Mouse (Mus musculus) liver, embryonic 14.5 days (tissue): Measurements from ENCODE around the gene Ppm1k. TPM values are rescaled to one million over a fixed set of nuclear protein-coding genes. Genes with fewer than 3 reads are reported as not detected.
A peak's percentile ranks its signal among the peaks of the same experiment; 100 is the strongest.
"Not testable (repeated sequence)": the region's sequence is repeated elsewhere in the genome, so short reads cannot be mapped to it uniquely, and the experiment has no call there.

Source experiments
- ATAC-seq: fragments of 200-750 bp; cut with Nextera tagmentation; 2 replicates; pipeline ENCODE4 v1.8.0; 2017; ENCODE audit warnings: moderate number of reproducible peaks, mild to moderate bottlenecking, moderate library complexity; ENCODE audit not compliant: insufficient read depth
- DNase-seq, 3 experiments: peaks; one replicate each; pipeline ENCODE4 v3.0.0-alpha.2; 2012 to 2013; ENCODE audit warnings: low read depth in 3 of 3, low spot score in 3 of 3
- H3K27ac ChIP-seq: fragments of 300-500 bp; sonication (generic); 2 replicates; pipeline ENCODE4 v1.5.1; 2014; ENCODE audit warnings: moderate library complexity, mild to moderate bottlenecking, control low read depth, inconsistent platforms
- H3K27me3 ChIP-seq: fragments of 300-500 bp; sonication (generic); 2 replicates; pipeline ENCODE4 v1.6.1; 2014; ENCODE audit warnings: mild to moderate bottlenecking, low read length, moderate library complexity; ENCODE audit not compliant: control insufficient read depth, insufficient read depth
- H3K36me3 ChIP-seq: fragments of 300-500 bp; sonication (generic); replicated peaks from 2 replicates; pipeline ENCODE4 v1.6.1; 2014; ENCODE audit warnings: low read depth; ENCODE audit not compliant: control insufficient read depth, insufficient read depth
- H3K4me1 ChIP-seq, 2 experiments: fragments of 200-500 bp in 1 of 2; fragments of 300-500 bp in 1 of 2; sonication (generic) in 1 of 2; replicated peaks; 2 replicates each; pipeline ENCODE4 v1.6.1; 2012 to 2014; ENCODE audit warnings: antibody characterized with exemption in 1 of 2, inconsistent platforms in 1 of 2, low read length in 1 of 2; ENCODE audit not compliant: control insufficient read depth in 2 of 2, insufficient read depth in 2 of 2
- H3K4me2 ChIP-seq: fragments of 300-500 bp; sonication (generic); 2 replicates; pipeline ENCODE4 v1.6.1; 2014; ENCODE audit warnings: low read depth, mild to moderate bottlenecking, control low read depth, moderate library complexity
- H3K4me3 ChIP-seq, 2 experiments: fragments of 200-500 bp in 1 of 2; fragments of 300-500 bp in 1 of 2; sonication (generic) in 1 of 2; 2 replicates each; pipeline ENCODE4 v1.5.1; 2012 to 2014; ENCODE audit warnings: low read depth in 2 of 2, low read length in 2 of 2, mild to moderate bottlenecking in 2 of 2, control low read depth in 1 of 2, inconsistent platforms in 1 of 2, moderate library complexity in 1 of 2; ENCODE audit not compliant: insufficient read depth in 1 of 2
- H3K9ac ChIP-seq: fragments of 300-500 bp; sonication (generic); replicated peaks from 2 replicates; pipeline ENCODE4 v1.6.1; 2014; ENCODE audit warnings: mild to moderate bottlenecking, control low read depth, moderate library complexity
- H3K9me3 ChIP-seq: fragments of 300-500 bp; sonication (generic); 2 replicates; pipeline ENCODE4 v1.6.1; 2016; ENCODE audit warnings: low read length, mixed read lengths; ENCODE audit not compliant: control insufficient read depth
- EP300 ChIP-seq: IDR thresholded peaks from 2 replicates; pipeline ENCODE4 v1.6.1; 2016; ENCODE audit warnings: antibody characterized with exemption, low read depth
- WGBS: fragments of 180-500 bp; shearing (Covaris S2); extraction: QIAGEN DNeasy Blood & Tissue Kit; methylation state at CpG from one replicate; pipeline ENCODE4 v1.1.7; 2014; ENCODE audit not compliant: insufficient replicate concordance; 5-methylcytosine and 5-hydroxymethylcytosine counted together
- polyA plus RNA-seq, 2 experiments: library from polyadenylated mRNA; depleted of rRNA in 1 of 2; stranded (reverse) in 1 of 2; unstranded in 1 of 2; fragments of >200 nt; fragmentation: Nextera tagmentation in 1 of 2; extraction: Ambion mirVana in 1 of 2; gene quantifications; 2 replicates each; pipeline versions ENCODE4 v1.2.1 to v1.2.3; 2012 to 2014

The Ppm1k gene
- polyA plus RNA-seq, 2 experiments: 1.6 to 3.3 TPM

- 20% methylated on average over 2 of the region's 3 CpGs for WGBS
- TF ChIP-seq EP300: no peak
- H3K27ac ChIP-seq: no peak overlapping the region
- H3K36me3 ChIP-seq: no peaks in the 10 kb centered on the region
- no peak overlapping the region for H3K4me3 ChIP-seq
- DNase-seq (no peak), ATAC-seq (peak; percentile 74; the same call in 1 of the 2 replicates)
- H3K4me2 ChIP-seq: 0 out of 2 replicates have a peak overlapping the region, but pooled peaks have one; percentile 11
- H3K9ac ChIP-seq: no peak overlapping the region
- H3K4me1 ChIP-seq: peaks cover 4 to 8% of the 10 kb centered on the region in 2 experiments; a peak in 3 of 4 replicates
- no peaks in the 10 kb centered on the region for H3K27me3 ChIP-seq
- no peaks in the 10 kb centered on the region for H3K9me3 ChIP-seq
Measured at GRCm38 (mm10) chr6:57503662-57504379, 31.4 kb downstream of the Ppm1k start.

GRCm38 (mm10) chr6:57499209-57499608 is 36.1 kb downstream of the Ppm1k start:
- TF ChIP-seq EP300: no peak
- H3K36me3 ChIP-seq: no peaks in the 10 kb centered on the region
- DNase-seq: no peak
- H3K4me1 ChIP-seq: peaks cover 2 to 5% of the 10 kb centered on the region in 2 experiments; a peak in 3 of 4 replicates
- no peaks in the 10 kb centered on the region for H3K9me3 ChIP-seq
- H3K9ac ChIP-seq: no peak overlapping the region
- H3K4me2 ChIP-seq: no peak overlapping the region
- no peak overlapping the region for H3K4me3 ChIP-seq
- no peaks in the 10 kb centered on the region for H3K27me3 ChIP-seq
- WGBS: 49% methylated on average over 2 of the region's 2 CpGs
- no peak overlapping the region for H3K27ac ChIP-seq
- ATAC-seq: no peak

- H3K4me2 ChIP-seq, H3K27me3 ChIP-seq, H3K27ac ChIP-seq, ATAC-seq, DNase-seq, H3K4me1 ChIP-seq, H3K9me3 ChIP-seq, H3K9ac ChIP-seq, H3K4me3 ChIP-seq, H3K36me3 ChIP-seq: not testable (repeated sequence)
- 36% methylated on average over 3 of the region's 3 CpGs for WGBS
Measured at GRCm38 (mm10) chr6:57468161-57468560, 67.1 kb downstream of the Ppm1k start.

Other genes starting within 250 kb of the Ppm1k start
- not detected in 2 replicates for gene Vmn1r16, start 206.0 kb downstream of the Ppm1k start, polyA plus RNA-seq (2012; rRNA removed)
- not detected in 2 replicates for gene Vmn1r16, start 206.0 kb downstream of the Ppm1k start, polyA plus RNA-seq (2014; fragmentation: Nextera tagmentation; extraction: Ambion mirVana)
- not detected in 2 replicates for gene Vmn1r17, start 171.7 kb downstream of the Ppm1k start, polyA plus RNA-seq (2012; rRNA removed)
- gene Vmn1r17, start 171.7 kb downstream of the Ppm1k start, polyA plus RNA-seq (2014; fragmentation: Nextera tagmentation; extraction: Ambion mirVana): not detected in 2 replicates
- not detected in 2 replicates for gene Vmn1r18, start 139.7 kb downstream of the Ppm1k start, polyA plus RNA-seq (2012; rRNA removed)
- gene Vmn1r18, start 139.7 kb downstream of the Ppm1k start, polyA plus RNA-seq (2014; fragmentation: Nextera tagmentation; extraction: Ambion mirVana): not detected in 2 replicates
- not detected in 2 replicates for gene Vmn1r19, start 131.7 kb downstream of the Ppm1k start, polyA plus RNA-seq (2012; rRNA removed)
- gene Vmn1r19, start 131.7 kb downstream of the Ppm1k start, polyA plus RNA-seq (2014; fragmentation: Nextera tagmentation; extraction: Ambion mirVana): not detected in 2 replicates
- not detected in 2 replicates for gene Vmn1r20, start 106.5 kb downstream of the Ppm1k start, polyA plus RNA-seq (2012; rRNA removed)
- gene Vmn1r20, start 106.5 kb downstream of the Ppm1k start, polyA plus RNA-seq (2014; fragmentation: Nextera tagmentation; extraction: Ambion mirVana): not detected in 2 replicates
- gene Herc6, start 45.5 kb upstream of the Ppm1k start, polyA plus RNA-seq (2012; rRNA removed): 1.3 and 2.3 TPM in 2 replicates
- 2.7 and 3.7 TPM in 2 replicates for gene Herc6, start 45.5 kb upstream of the Ppm1k start, polyA plus RNA-seq (2014; fragmentation: Nextera tagmentation; extraction: Ambion mirVana)
- gene Pyurf, start 156.6 kb upstream of the Ppm1k start, polyA plus RNA-seq (2012; rRNA removed): 3.5 and 4.7 TPM in 2 replicates
- 6.9 and 7.6 TPM in 2 replicates for gene Pyurf, start 156.6 kb upstream of the Ppm1k start, polyA plus RNA-seq (2014; fragmentation: Nextera tagmentation; extraction: Ambion mirVana)
- gene Lancl2, start 167.1 kb upstream of the Ppm1k start, polyA plus RNA-seq (2012; rRNA removed): 4.9 and 7.1 TPM in 2 replicates
- 13.5 and 14.6 TPM in 2 replicates for gene Lancl2, start 167.1 kb upstream of the Ppm1k start, polyA plus RNA-seq (2014; fragmentation: Nextera tagmentation; extraction: Ambion mirVana)